Mouse (Mus musculus): ENCODE results near the gene Gm17455. TPM values are rescaled to one million over a fixed set of nuclear protein-coding genes. Genes with fewer than 3 reads are reported as not detected.

Gene Gm17455
- polyA plus RNA-seq, 1 experiment from 2014 or later = 1.3 TPM

- Histone ChIP-seq H3K36me3 (replicated peaks; ENCODE audit: control insufficient read depth, insufficient read depth, low read depth, low read length) (no peaks in the 10 kb centered on the region), H3K9ac (replicated peaks; ENCODE audit: low read length) (no peak overlapping the region), H3K9me3 (replicated peaks; ENCODE audit: control insufficient read depth, low read length) (no peaks in the 10 kb centered on the region), H3K27me3 (ENCODE audit: control insufficient read depth, insufficient read depth, low read length) (no peaks in the 10 kb centered on the region), H3K27ac (replicated peaks; ENCODE audit: low read depth, low read length) (no peak overlapping the region), H3K4me2 (ENCODE audit: low read depth, low read length) (no peak overlapping the region), H3K4me1 (ENCODE audit: control insufficient read depth, insufficient read depth, low read length) (no peaks in the 10 kb centered on the region), H3K4me3 (ENCODE audit: low read depth, low read length) (no peak overlapping the region)
- no peak for DNase-seq (ENCODE audit: low spot score)
- ATAC-seq (replicated peaks; ENCODE audit: insufficient number of reproducible peaks, low FRiP score, low TSS enrichment, low read depth) = no peak
- WGBS = 80% methylated on average over 4 of the region's 4 CpGs
Observed at GRCm38 (mm10) chr10:60442321-60442720, 42.8 kb downstream of the Gm17455 start.

GRCm38 (mm10) chr10:60443078-60443477 is 43.6 kb downstream of the Gm17455 start:
- Histone ChIP-seq H3K4me3 (ENCODE audit: low read depth, low read length) (no peak overlapping the region), H3K36me3 (replicated peaks; ENCODE audit: control insufficient read depth, insufficient read depth, low read depth, low read length) (no peaks in the 10 kb centered on the region), H3K9me3 (replicated peaks; ENCODE audit: control insufficient read depth, low read length) (no peaks in the 10 kb centered on the region), H3K4me2 (ENCODE audit: low read depth, low read length) (no peak overlapping the region), H3K9ac (replicated peaks; ENCODE audit: low read length) (no peak overlapping the region), H3K27me3 (ENCODE audit: control insufficient read depth, insufficient read depth, low read length) (no peaks in the 10 kb centered on the region), H3K4me1 (ENCODE audit: control insufficient read depth, insufficient read depth, low read length) (no peaks in the 10 kb centered on the region), H3K27ac (replicated peaks; ENCODE audit: low read depth, low read length) (no peak overlapping the region)
- WGBS = 8% methylated on average over 2 of the region's 2 CpGs
- ATAC-seq (replicated peaks; ENCODE audit: insufficient number of reproducible peaks, low FRiP score, low TSS enrichment, low read depth) = no peak
- no peak for DNase-seq (ENCODE audit: low spot score)

GRCm38 (mm10) chr10:60445031-60445593 is 45.6 kb downstream of the Gm17455 start:
- no peak overlapping the region for H3K9ac ChIP-seq (replicated peaks; ENCODE audit: low read length)
- peak; percentile 56; the same call in 1 of the 2 replicates for ATAC-seq (replicated peaks; ENCODE audit: insufficient number of reproducible peaks, low FRiP score, low TSS enrichment, low read depth)
- no peaks in the 10 kb centered on the region for H3K4me1 ChIP-seq (ENCODE audit: control insufficient read depth, insufficient read depth, low read length)
- H3K36me3 ChIP-seq (replicated peaks; ENCODE audit: control insufficient read depth, insufficient read depth, low read depth, low read length) = no peaks in the 10 kb centered on the region
- H3K4me3 ChIP-seq (ENCODE audit: low read depth, low read length) = no peak overlapping the region
- peak; percentile 74 for DNase-seq (ENCODE audit: low spot score)
- H3K9me3 ChIP-seq (replicated peaks; ENCODE audit: control insufficient read depth, low read length) = no peaks in the 10 kb centered on the region
- no peak overlapping the region for H3K27ac ChIP-seq (replicated peaks; ENCODE audit: low read depth, low read length)
- H3K27me3 ChIP-seq (ENCODE audit: control insufficient read depth, insufficient read depth, low read length) = no peaks in the 10 kb centered on the region
- 68% methylated on average over 8 of the region's 8 CpGs for WGBS
- H3K4me2 ChIP-seq (ENCODE audit: low read depth, low read length) = no peak overlapping the region

- Histone ChIP-seq H3K4me2 (ENCODE audit: low read depth, low read length) (no peak overlapping the region), H3K27me3 (ENCODE audit: control insufficient read depth, insufficient read depth, low read length) (no peaks in the 10 kb centered on the region), H3K4me1 (ENCODE audit: control insufficient read depth, insufficient read depth, low read length) (no peaks in the 10 kb centered on the region), H3K36me3 (replicated peaks; ENCODE audit: control insufficient read depth, insufficient read depth, low read depth, low read length) (no peaks in the 10 kb centered on the region), H3K4me3 (ENCODE audit: low read depth, low read length) (no peak overlapping the region), H3K9ac (replicated peaks; ENCODE audit: low read length) (no peak overlapping the region), H3K27ac (replicated peaks; ENCODE audit: low read depth, low read length) (no peak overlapping the region), H3K9me3 (replicated peaks; ENCODE audit: control insufficient read depth, low read length) (no peaks in the 10 kb centered on the region)
- DNase-seq (ENCODE audit: low spot score) (no peak), ATAC-seq (replicated peaks; ENCODE audit: insufficient number of reproducible peaks, low FRiP score, low TSS enrichment, low read depth) (no peak)
- WGBS = 91% methylated on average over 12 of the region's 12 CpGs
Observed at GRCm38 (mm10) chr10:60447186-60447585, 47.7 kb downstream of the Gm17455 start.

Other genes with a start within 250 kb of the Gm17455 start
- gene Chst3, start 180.5 kb upstream of the Gm17455 start, polyA plus RNA-seq (2014; fragmentation: Nextera tagmentation; extraction: Ambion mirVana) = 0.86 and 1.4 TPM in 2 replicates
- 64.2 and 74.4 TPM in 2 replicates for gene Psap, start 122.1 kb upstream of the Gm17455 start, polyA plus RNA-seq (2014; fragmentation: Nextera tagmentation; extraction: Ambion mirVana)
- gene Vsir, start 52.9 kb upstream of the Gm17455 start, polyA plus RNA-seq (2014; fragmentation: Nextera tagmentation; extraction: Ambion mirVana) = 1.7 and 2.6 TPM in 2 replicates

Data from embryonic facial prominence, embryonic 11.5 days (tissue).